Mouse (Mus musculus) mesoderm, embryonic 11.5 days (tissue): Measurements from ENCODE around the gene Sparc.

Experiments used
- DNase-seq: peaks from one replicate; pipeline ENCODE4 v3.0.0-alpha.2; 2012; ENCODE audit warnings: low read depth, low spot score

Sparc gene

GRCm38 (mm10) chr11:55422978-55423377 lies at the start of gene Sparc:
Sparc (minus strand) TSS chr11:55423183.
- no peak for DNase-seq

- DNase-seq = no peak
Measured at GRCm38 (mm10) chr11:55471467-55471866, 48.5 kb upstream of the Sparc start.

GRCm38 (mm10) chr11:55470761-55471160 lies 47.8 kb upstream of the Sparc start:
- DNase-seq = no peak

GRCm38 (mm10) chr11:55469923-55470691 lies 47.1 kb upstream of the Sparc start:
- peak; percentile 38 for DNase-seq

- DNase-seq = peak; percentile 99
Measured at GRCm38 (mm10) chr11:55469048-55469843, 46.3 kb upstream of the Sparc start, which contains the start of gene G3bp1. G3bp1 (plus strand) TSS chr11:55469685.

GRCm38 (mm10) chr11:55468611-55469047 lies 45.6 kb upstream of the Sparc start:
- DNase-seq = no peak

- DNase-seq = peak; percentile 7
Measured at GRCm38 (mm10) chr11:55468012-55468411, 45.0 kb upstream of the Sparc start.

- DNase-seq = no peak
Measured at GRCm38 (mm10) chr11:55465177-55465576, 42.2 kb upstream of the Sparc start.

GRCm38 (mm10) chr11:55464707-55465106 lies 41.7 kb upstream of the Sparc start:
- no peak for DNase-seq

GRCm38 (mm10) chr11:55462149-55462548 lies 39.2 kb upstream of the Sparc start:
- DNase-seq = no peak

- DNase-seq = peak; percentile 96
Measured at GRCm38 (mm10) chr11:55461019-55461645, 38.1 kb upstream of the Sparc start, which contains the start of gene Atox1. Atox1 (minus strand) TSS chr11:55461239.

GRCm38 (mm10) chr11:55460559-55461018 lies 37.6 kb upstream of the Sparc start:
- no peak for DNase-seq

- no peak for DNase-seq
Measured at GRCm38 (mm10) chr11:55459850-55460558, 37.0 kb upstream of the Sparc start.

GRCm38 (mm10) chr11:55458501-55458900 lies 35.5 kb upstream of the Sparc start:
- DNase-seq = no peak

- DNase-seq = no peak
Measured at GRCm38 (mm10) chr11:55455166-55455565, 32.2 kb upstream of the Sparc start.

GRCm38 (mm10) chr11:55453640-55454039 lies 30.7 kb upstream of the Sparc start:
- no peak for DNase-seq

- no peak for DNase-seq
Measured at GRCm38 (mm10) chr11:55450311-55450710, 27.3 kb upstream of the Sparc start.

- no peak for DNase-seq
Measured at GRCm38 (mm10) chr11:55449531-55449930, 26.5 kb upstream of the Sparc start.

- peak; percentile 87 for DNase-seq
Measured at GRCm38 (mm10) chr11:55446579-55446978, 23.6 kb upstream of the Sparc start.

- DNase-seq = peak; percentile 85
Measured at GRCm38 (mm10) chr11:55444772-55445171, 21.8 kb upstream of the Sparc start.

GRCm38 (mm10) chr11:55439718-55440117 lies 16.7 kb upstream of the Sparc start:
- DNase-seq = no peak
